Mouse (Mus musculus) midbrain, embryonic 14.5 days (tissue): ENCODE measurements around the gene Svop. TPM values are rescaled to one million over a fixed set of nuclear protein-coding genes. Genes with fewer than 3 reads are reported as not detected.

ENCODE experiments used
- ATAC-seq: fragments of 200-750 bp; cut with Nextera tagmentation; 2 replicates; pipeline ENCODE4 v1.8.0; 2017; ENCODE audit warnings: moderate number of reproducible peaks, moderate library complexity; ENCODE audit not compliant: low FRiP score, low TSS enrichment
- DNase-seq: peaks from one replicate; pipeline ENCODE4 v3.0.0-alpha.2; 2015
- H3K27ac ChIP-seq: fragments of 300-500 bp; sonication (generic); replicated peaks from 2 replicates; pipeline ENCODE4 v1.5.1; 2014; ENCODE audit warnings: mild to moderate bottlenecking, low read depth, low read length, moderate library complexity
- H3K27me3 ChIP-seq: fragments of 300-500 bp; sonication (generic); 2 replicates; pipeline ENCODE4 v1.6.1; 2014; ENCODE audit warnings: low read length, control low read depth, mixed read lengths; ENCODE audit not compliant: control insufficient read depth, insufficient read depth
- H3K36me3 ChIP-seq: fragments of 300-500 bp; sonication (generic); 2 replicates; pipeline ENCODE4 v1.6.1; 2014; ENCODE audit warnings: low read length, control low read depth; ENCODE audit not compliant: control insufficient read depth, insufficient read depth
- H3K4me1 ChIP-seq: fragments of 300-500 bp; sonication (generic); 2 replicates; pipeline ENCODE4 v1.6.1; 2014; ENCODE audit warnings: mild to moderate bottlenecking, antibody characterized with exemption, low read length, control low read depth; ENCODE audit not compliant: control insufficient read depth, insufficient read depth
- H3K4me2 ChIP-seq: fragments of 300-500 bp; sonication (generic); 2 replicates; pipeline ENCODE4 v1.6.1; 2014; ENCODE audit warnings: mild to moderate bottlenecking, low read length, moderate library complexity
- H3K4me3 ChIP-seq: fragments of 300-500 bp; sonication (generic); replicated peaks from 2 replicates; pipeline ENCODE4 v1.5.1; 2014; ENCODE audit warnings: low read depth, low read length
- H3K9ac ChIP-seq: fragments of 300-500 bp; sonication (generic); replicated peaks from 2 replicates; pipeline ENCODE4 v1.6.1; 2014; ENCODE audit warnings: mild to moderate bottlenecking, low read length, moderate library complexity
- H3K9me3 ChIP-seq: fragments of 300-500 bp; sonication (generic); 2 replicates; pipeline ENCODE4 v1.6.1; 2016; ENCODE audit warnings: low read length, control low read depth, mixed read lengths; ENCODE audit not compliant: control insufficient read depth
- WGBS: fragments of 180-500 bp; shearing (Covaris S2); extraction: QIAGEN DNeasy Blood & Tissue Kit; methylation state at CpG from one replicate; pipeline ENCODE4 v1.1.7; 2014; 5-methylcytosine and 5-hydroxymethylcytosine counted together
- polyA plus RNA-seq: library from polyadenylated mRNA; unstranded; fragments of >200 nt; fragmentation: Nextera tagmentation; extraction: Ambion mirVana; gene quantifications from 2 replicates; pipeline ENCODE4 v1.2.1, GENCODE M21; 2014

Gene Svop
- polyA plus RNA-seq, 1 experiment from 2014 or later = 88.8 TPM

- H3K4me2 ChIP-seq = no peak overlapping the region
- H3K4me3 ChIP-seq = no peak overlapping the region
- H3K27ac ChIP-seq = no peak overlapping the region
- peaks cover 2% of the 10 kb centered on the region; the same call in 1 of the 2 replicates for H3K4me1 ChIP-seq
- H3K9ac ChIP-seq = no peak overlapping the region
- peaks cover 27% of the 10 kb centered on the region; the same call in 1 of the 2 replicates for H3K36me3 ChIP-seq
- no peak for ATAC-seq
- no peak for DNase-seq
- H3K9me3 ChIP-seq = no peaks in the 10 kb centered on the region
- WGBS = 84% methylated on average over 1 of the region's 1 CpGs
- no peaks in the 10 kb centered on the region for H3K27me3 ChIP-seq
These were observed 110.9 kb downstream of the Svop start for GRCm38 (mm10) chr5:113980511-113980910.

GRCm38 (mm10) chr5:113977309-113977708 lies 114.1 kb downstream of the Svop start:
- WGBS = 85% methylated on average over 8 of the region's 8 CpGs
- H3K27me3 ChIP-seq = no peaks in the 10 kb centered on the region
- ATAC-seq = no peak
- no peak overlapping the region for H3K9ac ChIP-seq
- peaks cover 23% of the 10 kb centered on the region; the same call in 1 of the 2 replicates for H3K36me3 ChIP-seq
- no peak overlapping the region for H3K4me3 ChIP-seq
- no peaks in the 10 kb centered on the region for H3K9me3 ChIP-seq
- H3K27ac ChIP-seq = no peak overlapping the region
- peaks cover 26% of the 10 kb centered on the region for H3K4me1 ChIP-seq
- H3K4me2 ChIP-seq = no peak overlapping the region
- DNase-seq = no peak

Other genes starting within 250 kb of the Svop start
- gene Coro1c, start 182.8 kb downstream of the Svop start, polyA plus RNA-seq = 133 and 201 TPM in 2 replicates
- 15.5 and 22.4 TPM in 2 replicates for gene Ssh1, start 97.7 kb downstream of the Svop start, polyA plus RNA-seq
- not detected in 2 replicates for gene Dao, start 87.9 kb downstream of the Svop start, polyA plus RNA-seq
- gene Usp30, start 26.1 kb downstream of the Svop start, polyA plus RNA-seq = 16.3 and 20.0 TPM in 2 replicates
- gene Alkbh2, start 36.6 kb upstream of the Svop start, polyA plus RNA-seq = 5.2 and 5.3 TPM in 2 replicates
- 5.4 TPM in 2 replicates for gene Ung, start 38.8 kb upstream of the Svop start, polyA plus RNA-seq
- gene Acacb, start 55.0 kb upstream of the Svop start, polyA plus RNA-seq = 3.6 and 5.6 TPM in 2 replicates
- 0.36 and 1.5 TPM in 2 replicates for gene Foxn4, start 182.2 kb upstream of the Svop start, polyA plus RNA-seq
- 0.34 and 0.74 TPM in 2 replicates for gene Myo1h, start 197.6 kb upstream of the Svop start, polyA plus RNA-seq